Mouse (Mus musculus): Measurements from ENCODE around the gene Stard10.

DNA sequence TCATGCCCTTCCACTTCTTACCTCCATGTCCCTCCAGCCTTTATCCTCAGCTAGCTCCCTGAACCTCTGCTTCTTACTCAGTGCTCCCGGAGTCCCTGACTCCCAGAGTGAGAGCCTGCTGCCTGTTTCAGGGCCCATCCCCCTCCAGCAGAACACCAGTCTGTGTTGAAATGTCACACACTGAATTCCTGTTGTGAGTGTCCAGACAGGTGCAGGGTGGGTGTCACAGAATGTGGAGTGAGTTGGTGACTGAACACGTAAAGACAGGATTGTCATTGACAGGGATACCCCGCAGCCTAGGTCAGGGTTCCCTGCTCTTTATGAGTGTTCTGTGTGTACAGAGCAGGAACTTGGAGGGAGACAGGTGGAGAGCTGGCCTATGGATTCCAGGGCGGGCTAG lies 28.0 kb downstream of the Stard10 start:
- TF ChIP-seq CTCF (IDR thresholded peaks at IDR 0.05; ENCODE audit: low read depth): no peak
- no peak for TF ChIP-seq EP300 (IDR thresholded peaks at IDR 0.05; ENCODE audit: low read depth)

Data from heart, postnatal 0 days (tissue).